Mouse (Mus musculus) liver, embryonic 14.5 days (tissue): Measurements from ENCODE around the gene Abhd17b. TPM values are rescaled to one million over a fixed set of nuclear protein-coding genes. Genes with fewer than 3 reads are reported as not detected.

ENCODE experiments used
- ATAC-seq: fragments of 200-750 bp; cut with Nextera tagmentation; 2 replicates; pipeline ENCODE4 v1.8.0; 2017; ENCODE audit warnings: moderate number of reproducible peaks, mild to moderate bottlenecking, moderate library complexity; ENCODE audit not compliant: insufficient read depth
- DNase-seq, 3 experiments: peaks; one replicate each; pipeline ENCODE4 v3.0.0-alpha.2; 2012 to 2013; ENCODE audit warnings: low read depth in 3 of 3, low spot score in 3 of 3
- H3K27ac ChIP-seq: fragments of 300-500 bp; sonication (generic); 2 replicates; pipeline ENCODE4 v1.5.1; 2014; ENCODE audit warnings: moderate library complexity, mild to moderate bottlenecking, control low read depth, inconsistent platforms
- H3K27me3 ChIP-seq: fragments of 300-500 bp; sonication (generic); 2 replicates; pipeline ENCODE4 v1.6.1; 2014; ENCODE audit warnings: mild to moderate bottlenecking, low read length, moderate library complexity; ENCODE audit not compliant: control insufficient read depth, insufficient read depth
- H3K36me3 ChIP-seq: fragments of 300-500 bp; sonication (generic); replicated peaks from 2 replicates; pipeline ENCODE4 v1.6.1; 2014; ENCODE audit warnings: low read depth; ENCODE audit not compliant: control insufficient read depth, insufficient read depth
- H3K4me1 ChIP-seq, 2 experiments: fragments of 200-500 bp in 1 of 2; fragments of 300-500 bp in 1 of 2; sonication (generic) in 1 of 2; replicated peaks; 2 replicates each; pipeline ENCODE4 v1.6.1; 2012 to 2014; ENCODE audit warnings: antibody characterized with exemption in 1 of 2, inconsistent platforms in 1 of 2, low read length in 1 of 2; ENCODE audit not compliant: control insufficient read depth in 2 of 2, insufficient read depth in 2 of 2
- H3K4me2 ChIP-seq: fragments of 300-500 bp; sonication (generic); 2 replicates; pipeline ENCODE4 v1.6.1; 2014; ENCODE audit warnings: low read depth, mild to moderate bottlenecking, control low read depth, moderate library complexity
- H3K4me3 ChIP-seq, 2 experiments: fragments of 200-500 bp in 1 of 2; fragments of 300-500 bp in 1 of 2; sonication (generic) in 1 of 2; 2 replicates each; pipeline ENCODE4 v1.5.1; 2012 to 2014; ENCODE audit warnings: low read depth in 2 of 2, low read length in 2 of 2, mild to moderate bottlenecking in 2 of 2, control low read depth in 1 of 2, inconsistent platforms in 1 of 2, moderate library complexity in 1 of 2; ENCODE audit not compliant: insufficient read depth in 1 of 2
- H3K9ac ChIP-seq: fragments of 300-500 bp; sonication (generic); replicated peaks from 2 replicates; pipeline ENCODE4 v1.6.1; 2014; ENCODE audit warnings: mild to moderate bottlenecking, control low read depth, moderate library complexity
- H3K9me3 ChIP-seq: fragments of 300-500 bp; sonication (generic); 2 replicates; pipeline ENCODE4 v1.6.1; 2016; ENCODE audit warnings: low read length, mixed read lengths; ENCODE audit not compliant: control insufficient read depth
- CTCF ChIP-seq: IDR thresholded peaks from 2 replicates; pipeline ENCODE4 v1.5.1; 2016; ENCODE audit warnings: antibody characterized with exemption, low read depth, control low read depth
- EP300 ChIP-seq: IDR thresholded peaks from 2 replicates; pipeline ENCODE4 v1.6.1; 2016; ENCODE audit warnings: antibody characterized with exemption, low read depth
- WGBS: fragments of 180-500 bp; shearing (Covaris S2); extraction: QIAGEN DNeasy Blood & Tissue Kit; methylation state at CpG from one replicate; pipeline ENCODE4 v1.1.7; 2014; ENCODE audit not compliant: insufficient replicate concordance; 5-methylcytosine and 5-hydroxymethylcytosine counted together
- polyA plus RNA-seq, 2 experiments: library from polyadenylated mRNA; depleted of rRNA in 1 of 2; stranded (reverse) in 1 of 2; unstranded in 1 of 2; fragments of >200 nt; fragmentation: Nextera tagmentation in 1 of 2; extraction: Ambion mirVana in 1 of 2; gene quantifications; 2 replicates each; pipeline versions ENCODE4 v1.2.1 to v1.2.3; 2012 to 2014

Gene Abhd17b
- polyA plus RNA-seq, 2 experiments: 3.3 to 7.0 TPM

- 74% methylated on average over 6 of the region's 6 CpGs for WGBS
- H3K27ac ChIP-seq: no peak overlapping the region
- no peaks in the 10 kb centered on the region for H3K36me3 ChIP-seq
- no peaks in the 10 kb centered on the region for H3K9me3 ChIP-seq
- DNase-seq (no peak), ATAC-seq (no peak)
- no peak overlapping the region for H3K9ac ChIP-seq
- H3K4me2 ChIP-seq: no peak overlapping the region
- no peaks in the 10 kb centered on the region for H3K27me3 ChIP-seq
- no peaks in the 10 kb centered on the region for H3K4me1 ChIP-seq
- H3K4me3 ChIP-seq: no peak overlapping the region
- TF ChIP-seq EP300: no peak
These were observed 75.4 kb downstream of the Abhd17b start for GRCm38 (mm10) chr19:21728342-21728741.

DNA sequence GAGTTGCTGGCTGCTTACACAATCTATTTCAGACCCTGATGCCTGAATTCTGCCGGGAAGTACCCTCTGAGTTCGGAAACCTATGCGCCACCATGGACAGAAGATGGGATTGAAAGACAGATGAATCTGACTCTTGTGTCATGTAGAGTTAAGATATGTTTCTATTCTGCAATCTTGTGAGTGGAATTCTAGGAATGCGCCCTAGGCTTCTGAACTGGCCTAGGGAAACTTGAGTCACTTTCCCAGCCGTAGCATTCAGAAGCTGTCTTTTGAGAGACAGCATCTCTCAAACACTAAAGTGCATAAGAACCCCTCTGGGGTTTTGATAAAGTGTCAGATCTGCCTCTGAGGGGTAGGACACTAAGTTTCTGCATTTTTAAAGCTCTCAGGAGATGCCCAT, 78.9 kb downstream of the Abhd17b start:
- Histone ChIP-seq H3K4me1 (no peaks in the 10 kb centered on the region), H3K4me2 (no peak overlapping the region), H3K27ac (no peak overlapping the region), H3K9me3 (no peaks in the 10 kb centered on the region), H3K27me3 (no peaks in the 10 kb centered on the region), H3K4me3 (no peak overlapping the region), H3K36me3 (no peaks in the 10 kb centered on the region), H3K9ac (no peak overlapping the region)
- 66% methylated on average over 5 of the region's 5 CpGs for WGBS
- DNase-seq (no peak), ATAC-seq (no peak)
- no peak for TF ChIP-seq CTCF

- no peak overlapping the region for H3K27ac ChIP-seq
- H3K9ac ChIP-seq: no peak overlapping the region
- WGBS: 69% methylated on average over 2 of the region's 2 CpGs
- no peaks in the 10 kb centered on the region for H3K9me3 ChIP-seq
- H3K36me3 ChIP-seq: no peaks in the 10 kb centered on the region
- DNase-seq (no peak), ATAC-seq (no peak)
- H3K4me3 ChIP-seq: no peak overlapping the region
- H3K4me1 ChIP-seq: peaks cover 0 to 6% of the 10 kb centered on the region in 2 experiments; a peak in 2 of 4 replicates
- H3K4me2 ChIP-seq: no peak overlapping the region
- no peak for TF ChIP-seq EP300
- TF ChIP-seq CTCF: no peak
- H3K27me3 ChIP-seq: no peaks in the 10 kb centered on the region
These were observed 80.2 kb downstream of the Abhd17b start for GRCm38 (mm10) chr19:21733176-21733575.

GRCm38 (mm10) chr19:21734112-21734511, 81.1 kb downstream of the Abhd17b start:
- no peaks in the 10 kb centered on the region for H3K9me3 ChIP-seq
- no peak overlapping the region for H3K4me2 ChIP-seq
- no peak overlapping the region for H3K9ac ChIP-seq
- no peaks in the 10 kb centered on the region for H3K27me3 ChIP-seq
- H3K36me3 ChIP-seq: no peaks in the 10 kb centered on the region
- H3K4me1 ChIP-seq: peaks cover 0 to 10% of the 10 kb centered on the region in 2 experiments; a peak in 2 of 4 replicates
- no peak for DNase-seq
- H3K27ac ChIP-seq: no peak overlapping the region
- 42% methylated on average over 5 of the region's 5 CpGs for WGBS
- H3K4me3 ChIP-seq: no peak overlapping the region
- TF ChIP-seq EP300 (no peak), CTCF (peak; percentile 29; the same call in 1 of the 2 replicates)
- ATAC-seq: no peak

Other genes starting within 250 kb of the Abhd17b start
- gene Gda, start 179.7 kb upstream of the Abhd17b start, polyA plus RNA-seq (2012; rRNA removed): 0.44 and 0.87 TPM in 2 replicates
- 0.79 and 0.92 TPM in 2 replicates for gene Gda, start 179.7 kb upstream of the Abhd17b start, polyA plus RNA-seq (2014; fragmentation: Nextera tagmentation; extraction: Ambion mirVana)
- gene 1110059E24Rik, start 209 bp upstream of the Abhd17b start, polyA plus RNA-seq (2012; rRNA removed): 3.6 and 6.6 TPM in 2 replicates
- gene 1110059E24Rik, start 209 bp upstream of the Abhd17b start, polyA plus RNA-seq (2014; fragmentation: Nextera tagmentation; extraction: Ambion mirVana): 13.5 and 13.7 TPM in 2 replicates
- 2.4 and 3.0 TPM in 2 replicates for gene Cemip2, start 125.2 kb downstream of the Abhd17b start, polyA plus RNA-seq (2012; rRNA removed)
- 6.0 and 6.7 TPM in 2 replicates for gene Cemip2, start 125.2 kb downstream of the Abhd17b start, polyA plus RNA-seq (2014; fragmentation: Nextera tagmentation; extraction: Ambion mirVana)